Mouse (Mus musculus) C2C12 (cell line): ENCODE data around the gene Gimd1.

ENCODE experiments used
- CEBPB ChIP-seq: IDR thresholded peaks from one replicate; pipeline ENCODE4 v1.6.1; 2011; ENCODE audit warnings: low read depth, mild to moderate bottlenecking, control low read depth, moderate library complexity
- CTCF ChIP-seq: IDR thresholded peaks from one replicate; pipeline ENCODE4 v1.5.1; 2011; ENCODE audit not compliant: control insufficient read depth, insufficient read depth, insufficient read length
- MAX ChIP-seq: IDR thresholded peaks from one replicate; pipeline ENCODE4 v1.6.1; 2011; ENCODE audit warnings: mild to moderate bottlenecking, control low read depth
- MYOD1 ChIP-seq: IDR thresholded peaks from one replicate; pipeline ENCODE4 v1.6.1; 2011; ENCODE audit warnings: low read depth; ENCODE audit not compliant: control insufficient read depth, insufficient read length
- MYOG ChIP-seq: IDR thresholded peaks from one replicate; pipeline ENCODE4 v1.6.1; 2011; ENCODE audit not compliant: control insufficient read depth, insufficient read length; ENCODE audit errors: extremely low read depth
- USF1 ChIP-seq: IDR thresholded peaks from one replicate; pipeline ENCODE4 v1.6.1; 2011; ENCODE audit warnings: low read depth, mild to moderate bottlenecking, control low read depth, moderate library complexity

DNA sequence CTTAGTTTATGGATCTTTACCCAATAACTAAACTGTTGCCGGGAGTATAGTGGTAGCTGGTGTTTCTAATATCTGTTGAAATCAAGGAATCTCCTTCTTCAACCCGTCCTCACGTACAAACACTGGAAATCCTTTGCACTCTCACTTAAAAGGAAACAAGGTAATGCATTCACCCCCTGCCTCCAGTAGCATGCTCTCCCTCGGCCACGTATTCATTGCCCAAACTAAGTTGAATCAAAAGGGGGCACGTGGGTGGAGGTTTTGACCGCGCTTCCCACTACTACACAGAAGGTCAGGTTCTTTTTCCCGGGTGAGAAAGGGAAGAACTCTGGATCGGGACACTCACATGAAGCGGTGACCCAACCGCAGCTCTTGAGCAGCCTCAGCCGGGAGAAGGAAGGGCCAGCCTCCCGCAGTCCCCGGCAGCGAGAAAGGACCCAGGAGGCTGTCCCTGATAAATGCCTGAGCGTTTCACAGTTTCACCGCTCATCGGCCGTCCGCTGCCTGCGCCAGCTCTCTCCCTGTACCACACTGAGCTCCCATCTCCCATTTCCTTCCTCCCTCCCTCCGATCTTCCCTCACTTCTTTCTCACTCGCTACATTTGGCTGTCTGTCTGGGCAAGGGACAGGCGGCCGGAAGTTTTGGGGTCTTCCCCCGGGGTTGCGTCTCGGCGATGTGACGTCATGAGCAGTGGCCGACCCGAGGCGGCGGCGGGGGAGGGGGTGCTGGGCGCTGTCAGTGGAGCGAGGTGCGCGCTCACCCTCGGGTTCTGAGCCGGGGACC is 54.0 kb downstream of the Gimd1 start, which contains the start of gene Tbck:
- no peak for TF ChIP-seq CTCF
- TF ChIP-seq CEBPB, result no peak
- TF ChIP-seq MYOD1, result no peak
- no peak for TF ChIP-seq MYOG
- TF ChIP-seq MAX, result peak; percentile 99
- TF ChIP-seq USF1, result no peak
